Mouse (Mus musculus) megakaryocyte, embryonic 14.5 days (primary cell): ENCODE measurements around the gene Ciart.

Source experiments
- FLI1 ChIP-seq: IDR thresholded peaks from 2 replicates; pipeline ENCODE4 v1.6.1; 2012; ENCODE audit warnings: low read length, inconsistent platforms, mixed read lengths
- GATA1 ChIP-seq: IDR thresholded peaks from 3 replicates; pipeline ENCODE4 v1.6.1; 2012; ENCODE audit warnings: mixed read lengths, low read length, inconsistent platforms, borderline replicate concordance

GRCm38 (mm10) chr3:95879063-95879462, 3.0 kb downstream of the Ciart start:
- TF ChIP-seq GATA1 (no peak), FLI1 (no peak)
